In the genomic region with DNA sequence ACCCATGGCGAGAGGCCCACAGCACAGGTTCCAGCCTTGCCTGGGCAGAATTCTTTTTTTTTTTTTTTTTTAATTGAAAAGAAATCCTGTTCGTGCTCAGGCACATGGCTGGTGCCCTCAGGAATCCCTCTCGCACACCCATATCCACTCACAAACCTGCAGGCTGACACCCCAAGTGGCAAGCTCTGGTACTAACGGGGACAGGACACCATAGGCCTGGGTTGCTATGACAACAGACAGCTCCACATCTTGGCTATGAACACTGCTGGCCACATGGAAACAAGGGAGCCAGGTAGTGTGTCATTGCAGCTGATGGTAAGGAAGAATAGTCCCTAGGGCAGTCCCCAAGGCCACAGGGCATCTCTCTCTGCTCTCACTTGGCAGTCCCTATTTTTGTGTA, we compare ENCODE assay signal across 9 mouse cellular contexts. TPM values are rescaled to one million over a fixed set of nuclear protein-coding genes. Genes with fewer than 3 reads are reported as not detected.
DNase-seq lines count a peak whose midpoint lies in the region; ATAC-seq and TF ChIP-seq lines count a peak whose summit lies in the region.
"Had no signal": no experiment of that assay in that cellular context is flagged by ENCODE, and none has a peak within 500 bp of the region (broad histone marks: within the 10 kb centered on the region; RNA-seq: fewer than 3 reads in every experiment).

No protein-coding gene starts in this region.

- WGBS in forebrain, embryonic 11.5 days, result 45% methylated on average over 4 of the region's 4 CpGs
- 55% methylated on average over 4 of the region's 4 CpGs for WGBS in forebrain, embryonic 10.5 days
- 40% methylated on average over 4 of the region's 4 CpGs for WGBS in forebrain, embryonic 14.5 days
- WGBS in liver, postnatal 0 days (ENCODE audit: insufficient replicate concordance), result 54% methylated on average over 4 of the region's 4 CpGs

- no peaks in the 10 kb centered on the region for H3K4me1 ChIP-seq in forebrain, embryonic 11.5 days (replicated peaks; ENCODE audit: control insufficient read depth, insufficient read depth, low read length)
- peaks cover 28% of the 10 kb centered on the region for H3K4me1 ChIP-seq in forebrain, embryonic 10.5 days
- H3K4me1 ChIP-seq in forebrain, embryonic 14.5 days (ENCODE audit: control insufficient read depth, insufficient read depth, low read length), result no peaks in the 10 kb centered on the region
- peaks cover 8% of the 10 kb centered on the region for H3K4me1 ChIP-seq in liver, postnatal 0 days (ENCODE audit: insufficient read depth)

- peak; percentile 66 for DNase-seq in forebrain, embryonic 11.5 days (ENCODE audit: low spot score)
- no peak for DNase-seq in forebrain, embryonic 10.5 days (ENCODE audit: extremely low spot score, low spot score)
- peak; percentile 77 for DNase-seq in MN1 (ENCODE audit: low spot score)
- DNase-seq in forebrain, embryonic 14.5 days (ENCODE audit: low spot score), result peak; percentile 81
- no peak for DNase-seq in liver, postnatal 0 days
- DNase-seq in thymus, postnatal 4 days, result peak; percentile 70
- DNase-seq in kidney, postnatal 36 days, result no peak
- no peak for DNase-seq in lung, postnatal 14 days

- H3K27ac ChIP-seq in forebrain, embryonic 11.5 days (ENCODE audit: low read depth, low read length), result no peak overlapping the region
- H3K27ac ChIP-seq in forebrain, embryonic 10.5 days, result no peak overlapping the region
- H3K27ac ChIP-seq in forebrain, embryonic 14.5 days (ENCODE audit: low read depth, low read length), result no peak overlapping the region
- no peak overlapping the region for H3K27ac ChIP-seq in liver, postnatal 0 days (ENCODE audit: low read depth)
- H3K27ac ChIP-seq: macrophage had no signal

- no peak overlapping the region for H3K4me2 ChIP-seq in forebrain, embryonic 11.5 days (ENCODE audit: low read depth, low read length, severe bottlenecking)
- H3K4me2 ChIP-seq in forebrain, embryonic 14.5 days (ENCODE audit: low read length), result no peak overlapping the region
- no peak overlapping the region for H3K4me2 ChIP-seq in liver, postnatal 0 days (ENCODE audit: low read depth, low read length)

- no peak for TF ChIP-seq EP300 in liver, postnatal 0 days (IDR thresholded peaks at IDR 0.05; ENCODE audit: low read depth)

- TF ChIP-seq CTCF in liver, postnatal 0 days (IDR thresholded peaks at IDR 0.05; ENCODE audit: low read depth), result peak; percentile 39; the same call in 1 of the 2 replicates

- H3K4me3 ChIP-seq in forebrain, embryonic 11.5 days (ENCODE audit: low read depth, low read length), result no peak overlapping the region
- no peak overlapping the region for H3K4me3 ChIP-seq in forebrain, embryonic 10.5 days
- no peak overlapping the region for H3K4me3 ChIP-seq in forebrain, embryonic 14.5 days (ENCODE audit: low read depth, low read length)
- H3K4me3 ChIP-seq in liver, postnatal 0 days (ENCODE audit: low read depth, low read length), result no peak overlapping the region

- no peaks in the 10 kb centered on the region for H3K9me3 ChIP-seq in forebrain, embryonic 11.5 days (ENCODE audit: control insufficient read depth, low read length)
- H3K9me3 ChIP-seq in forebrain, embryonic 10.5 days, result peaks cover 3% of the 10 kb centered on the region; the same call in 1 of the 2 replicates
- H3K9me3 ChIP-seq in forebrain, embryonic 14.5 days (replicated peaks; ENCODE audit: control insufficient read depth, low read length), result no peaks in the 10 kb centered on the region
- no peaks in the 10 kb centered on the region for H3K9me3 ChIP-seq in liver, postnatal 0 days (ENCODE audit: low read length)

- no peak; the same call in 1 of the 2 replicates for ATAC-seq in forebrain, embryonic 11.5 days (replicated peaks; ENCODE audit: low FRiP score)
- peak; percentile 84 for ATAC-seq in forebrain, embryonic 14.5 days
- ATAC-seq in liver, postnatal 0 days, result 0 out of 2 replicates have a peak, but pooled peaks have one; percentile 25

- H3K9ac ChIP-seq in forebrain, embryonic 11.5 days (ENCODE audit: low read length), result no peak overlapping the region
- no peak overlapping the region for H3K9ac ChIP-seq in forebrain, embryonic 14.5 days (ENCODE audit: low read length)
- no peak overlapping the region for H3K9ac ChIP-seq in liver, postnatal 0 days (replicated peaks)

- H3K36me3 ChIP-seq in forebrain, embryonic 11.5 days (ENCODE audit: control insufficient read depth, insufficient read depth, low read length), result no peaks in the 10 kb centered on the region
- no peaks in the 10 kb centered on the region for H3K36me3 ChIP-seq in forebrain, embryonic 10.5 days (replicated peaks)
- H3K36me3 ChIP-seq in forebrain, embryonic 14.5 days (ENCODE audit: control insufficient read depth, insufficient read depth, low read length), result no peaks in the 10 kb centered on the region
- no peaks in the 10 kb centered on the region for H3K36me3 ChIP-seq in liver, postnatal 0 days (replicated peaks; ENCODE audit: insufficient read depth, low read length)

- no peaks in the 10 kb centered on the region for H3K27me3 ChIP-seq in forebrain, embryonic 11.5 days (ENCODE audit: control insufficient read depth, insufficient read depth, low read length)
- H3K27me3 ChIP-seq in forebrain, embryonic 10.5 days (ENCODE audit: poor library complexity, severe bottlenecking), result no peaks in the 10 kb centered on the region
- H3K27me3 ChIP-seq in forebrain, embryonic 14.5 days (replicated peaks; ENCODE audit: control insufficient read depth, insufficient read depth, low read length), result no peaks in the 10 kb centered on the region
- H3K27me3 ChIP-seq in liver, postnatal 0 days (ENCODE audit: insufficient read depth, low read length), result no peaks in the 10 kb centered on the region

RNA-seq across cellular contexts. Expression of gene Rai1, which starts 15.9 kb away (rescaled TPM):
- 28.5 and 36.4 TPM in 2 replicates for polyA plus RNA-seq in forebrain, embryonic 11.5 days (2014; fragmentation: Nextera tagmentation; extraction: Ambion mirVana)
- polyA plus RNA-seq in forebrain, embryonic 10.5 days (2016; fragmentation: Nextera tagmentation; extraction: Ambion mirVana), result 24.7 and 25.3 TPM in 2 replicates
- polyA plus RNA-seq in forebrain, embryonic 14.5 days (2014; fragmentation: Nextera tagmentation; extraction: Ambion mirVana), result 26.4 and 28.5 TPM in 2 replicates
- 3.8 and 4.4 TPM in 2 replicates for polyA plus RNA-seq in liver, postnatal 0 days (2015; fragmentation: Nextera tagmentation; extraction: Ambion mirVana)

RNA-seq across cellular contexts. Expression of gene Pemt, which starts 42.7 kb away (rescaled TPM):
- 6.2 and 7.7 TPM in 2 replicates for polyA plus RNA-seq in forebrain, embryonic 11.5 days (2014; fragmentation: Nextera tagmentation; extraction: Ambion mirVana)
- polyA plus RNA-seq in forebrain, embryonic 10.5 days (2016; fragmentation: Nextera tagmentation; extraction: Ambion mirVana), result 7.9 and 9.7 TPM in 2 replicates
- polyA plus RNA-seq in forebrain, embryonic 14.5 days (2014; fragmentation: Nextera tagmentation; extraction: Ambion mirVana), result 7.3 and 9.4 TPM in 2 replicates
- polyA plus RNA-seq in liver, postnatal 0 days (2015; fragmentation: Nextera tagmentation; extraction: Ambion mirVana), result 589 and 592 TPM in 2 replicates

Comparison
In these comparisons a context has a peak if more than half of its experiments do, and no peak if none do; other contexts are left out.
1. DNase-seq: peak in forebrain, embryonic 11.5 days (single experiment), MN1 (single experiment), forebrain, embryonic 14.5 days (single experiment) and thymus, postnatal 4 days (single experiment); none in forebrain, embryonic 10.5 days (single experiment), liver, postnatal 0 days (single experiment), kidney, postnatal 36 days (0 of 2) and lung, postnatal 14 days (single experiment).
2. RNA of gene Pemt, which starts 42.7 kb away (polyA plus RNA-seq): 589 to 592 TPM in liver, postnatal 0 days; 7.9 to 9.7 TPM in forebrain, embryonic 10.5 days, 7.3 to 9.4 TPM in forebrain, embryonic 14.5 days and 6.2 to 7.7 TPM in forebrain, embryonic 11.5 days; every median in the first group is over 10 times any median in the second.